Mouse (Mus musculus) kidney, adult 2 months (tissue): ENCODE results near the gene Dnaaf2. TPM values are rescaled to one million over a fixed set of nuclear protein-coding genes. Genes with fewer than 3 reads are reported as not detected.

Source experiments
- DNase-seq: peaks from one replicate; pipeline ENCODE4 v3.0.0; 2021
- H3K27ac ChIP-seq: fragments of 200-500 bp; 2 replicates; pipeline ENCODE4 v1.5.1; 2012; ENCODE audit warnings: low read depth, low read length, control low read depth, inconsistent platforms; ENCODE audit not compliant: insufficient read depth
- H3K27me3 ChIP-seq: fragments of 200-500 bp; replicated peaks from 2 replicates; pipeline ENCODE4 v1.6.1; 2012; ENCODE audit warnings: mild to moderate bottlenecking, moderate library complexity, low read length, inconsistent platforms; ENCODE audit not compliant: control insufficient read depth, insufficient read depth
- H3K36me3 ChIP-seq: fragments of 200-500 bp; 2 replicates; pipeline ENCODE4 v1.6.1; 2012; ENCODE audit warnings: mild to moderate bottlenecking, moderate library complexity, low read length, inconsistent platforms; ENCODE audit not compliant: control insufficient read depth, insufficient read depth
- H3K4me1 ChIP-seq: fragments of 200-500 bp; 2 replicates; pipeline ENCODE4 v1.6.1; 2011; ENCODE audit warnings: low read length; ENCODE audit not compliant: control insufficient read depth, insufficient read depth
- H3K4me3 ChIP-seq: fragments of 200-500 bp; 2 replicates; pipeline ENCODE4 v1.5.1; 2011; ENCODE audit warnings: mild to moderate bottlenecking, low read depth, low read length, control low read depth; ENCODE audit not compliant: insufficient read depth
- CTCF ChIP-seq: fragments of 200-500 bp; conservative IDR thresholded peaks from 2 replicates; pipeline ENCODE4 v1.5.1; 2011; ENCODE audit warnings: low read depth, mild to moderate bottlenecking, control low read depth, low read length, moderate library complexity, mixed read lengths; ENCODE audit not compliant: insufficient read depth, insufficient read length
- POLR2A ChIP-seq: fragments of 200-500 bp; IDR thresholded peaks from one replicate; pipeline ENCODE4 v1.6.1; 2011; ENCODE audit warnings: low read depth, low read length, control low read depth
- WGBS: fragments of 180-500 bp; shearing (Covaris S2); methylation state at CpG from one replicate; pipeline ENCODE4 v1.1.7; 2018; 5-methylcytosine and 5-hydroxymethylcytosine counted together
- polyA plus RNA-seq: library from polyadenylated mRNA; depleted of rRNA; stranded (reverse); fragments of >200 nt; gene quantifications from 2 replicates; pipeline ENCODE4 v1.2.3, GENCODE M21; 2012

Dnaaf2 gene
- polyA plus RNA-seq, 1 experiment: 1.5 TPM

DNA sequence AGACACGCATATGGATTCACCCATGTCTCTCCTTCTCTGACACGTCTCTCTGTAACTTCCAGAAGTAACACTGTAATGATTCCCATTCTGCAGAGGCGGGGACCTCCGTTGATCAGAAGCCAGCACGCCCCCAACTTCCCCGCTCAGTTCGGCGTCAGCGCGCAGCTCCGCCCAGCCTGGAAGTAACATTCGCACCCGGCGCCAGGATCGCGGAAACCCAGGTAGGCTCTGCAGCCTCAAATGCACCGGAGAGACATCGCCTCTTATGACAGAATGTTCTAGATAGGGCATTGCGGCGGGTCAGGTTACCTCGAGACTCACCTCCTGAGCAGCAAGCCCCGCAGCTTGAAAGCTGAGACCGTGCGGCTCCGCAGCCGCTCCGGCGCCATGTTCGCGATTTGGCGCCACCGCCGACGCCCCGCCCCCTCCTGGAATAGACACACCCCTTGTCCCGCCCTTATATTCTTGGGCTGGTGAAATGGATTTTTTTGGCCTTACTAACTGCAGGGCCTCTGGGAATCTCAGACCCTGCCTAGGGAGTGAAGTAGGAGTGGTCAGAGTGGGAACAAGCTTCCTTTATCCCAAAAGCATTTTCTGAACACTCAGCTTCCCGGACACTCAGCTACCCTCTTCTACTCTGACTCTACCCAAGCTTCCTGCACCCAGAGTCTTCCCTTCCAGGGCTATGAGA is 29.7 kb upstream of the Dnaaf2 start, which contains the start of gene Pole2:
Gene Pole2, minus strand, starts transcription at position 420 of the 691 bp plus-strand sequence.
- Histone ChIP-seq H3K27me3 (no peaks in the 10 kb centered on the region), H3K27ac (peak within 1 kb of the TSS; percentile 24; the same call in 1 of the 2 replicates), H3K36me3 (no peaks in the 10 kb centered on the region), H3K4me1 (no peaks in the 10 kb centered on the region), H3K4me3 (peak within 1 kb of the TSS; percentile 70)
- no peak for TF ChIP-seq CTCF
- no peak for TF ChIP-seq POLR2A
- peak; percentile 92 for DNase-seq
- WGBS: under 1% methylated on average over 37 of the region's 37 CpGs

DNA sequence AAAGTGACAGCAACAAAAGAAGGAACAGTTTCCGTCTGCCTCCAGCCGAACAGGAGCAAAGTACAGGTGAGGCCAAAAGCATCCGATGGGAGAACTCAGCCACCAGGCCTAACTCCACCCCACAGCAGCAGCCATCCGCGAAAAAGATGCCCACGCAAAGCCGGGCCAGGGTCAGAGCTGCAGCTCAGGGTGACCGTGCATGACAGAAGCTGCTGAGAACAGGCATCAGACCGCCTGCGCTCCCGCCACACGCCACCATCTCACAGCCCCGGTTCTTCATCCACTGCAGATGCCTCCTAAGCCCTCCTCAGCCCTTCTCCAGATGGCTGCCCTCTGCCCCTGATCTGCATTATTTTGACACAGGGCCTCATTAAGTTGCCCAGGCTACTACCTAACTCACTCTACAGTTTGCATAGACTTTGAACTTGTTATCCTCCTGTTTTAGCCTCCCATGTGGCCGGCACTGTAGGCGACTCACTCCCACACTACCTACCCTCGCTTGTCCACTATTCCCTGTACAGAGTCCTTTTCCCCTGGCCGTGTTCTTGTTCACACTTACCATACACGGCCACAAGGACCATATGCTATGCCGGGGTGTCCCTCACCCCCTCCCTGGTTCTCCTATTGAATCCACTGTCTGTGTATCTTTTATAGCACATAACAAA is 22.5 kb upstream of the Dnaaf2 start:
- 50% methylated on average over 19 of the region's 19 CpGs for WGBS
- no peak overlapping the region for H3K27ac ChIP-seq

DNA sequence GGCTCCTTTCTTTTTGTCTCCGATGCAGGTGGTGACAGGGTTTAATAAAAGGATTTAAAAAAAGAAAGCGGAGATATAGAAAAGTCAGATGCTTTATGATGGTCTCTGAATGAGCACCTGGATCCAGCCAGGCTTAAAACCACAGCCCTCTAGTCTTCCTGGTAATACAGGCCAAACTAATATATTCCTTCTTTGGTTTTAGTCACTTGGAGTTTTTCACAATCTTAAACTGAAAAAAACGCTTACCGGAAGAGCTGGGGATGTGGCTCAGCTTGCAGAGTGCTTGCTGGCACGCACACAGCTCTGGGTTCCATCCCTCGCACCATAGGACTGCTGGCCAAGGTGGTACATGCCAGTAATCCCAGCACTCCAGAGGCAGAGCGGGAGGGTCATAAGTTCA is 18.4 kb upstream of the Dnaaf2 start:
- TF ChIP-seq POLR2A (no peak), CTCF (no peak)
- H3K27ac ChIP-seq: no peak overlapping the region
- no peaks in the 10 kb centered on the region for H3K36me3 ChIP-seq
- 98% methylated on average over 7 of the region's 7 CpGs for WGBS
- no peak overlapping the region for H3K4me3 ChIP-seq
- no peak for DNase-seq
- no peaks in the 10 kb centered on the region for H3K27me3 ChIP-seq
- no peaks in the 10 kb centered on the region for H3K4me1 ChIP-seq

More for the DNA sequence above, 22.5 kb upstream of the Dnaaf2 start:
- H3K36me3 ChIP-seq: no peaks in the 10 kb centered on the region
- TF ChIP-seq CTCF (no peak), POLR2A (no peak)
- no peaks in the 10 kb centered on the region for H3K27me3 ChIP-seq
- no peak overlapping the region for H3K4me3 ChIP-seq
- H3K4me1 ChIP-seq: no peaks in the 10 kb centered on the region
- peak; percentile 51 for DNase-seq

DNA sequence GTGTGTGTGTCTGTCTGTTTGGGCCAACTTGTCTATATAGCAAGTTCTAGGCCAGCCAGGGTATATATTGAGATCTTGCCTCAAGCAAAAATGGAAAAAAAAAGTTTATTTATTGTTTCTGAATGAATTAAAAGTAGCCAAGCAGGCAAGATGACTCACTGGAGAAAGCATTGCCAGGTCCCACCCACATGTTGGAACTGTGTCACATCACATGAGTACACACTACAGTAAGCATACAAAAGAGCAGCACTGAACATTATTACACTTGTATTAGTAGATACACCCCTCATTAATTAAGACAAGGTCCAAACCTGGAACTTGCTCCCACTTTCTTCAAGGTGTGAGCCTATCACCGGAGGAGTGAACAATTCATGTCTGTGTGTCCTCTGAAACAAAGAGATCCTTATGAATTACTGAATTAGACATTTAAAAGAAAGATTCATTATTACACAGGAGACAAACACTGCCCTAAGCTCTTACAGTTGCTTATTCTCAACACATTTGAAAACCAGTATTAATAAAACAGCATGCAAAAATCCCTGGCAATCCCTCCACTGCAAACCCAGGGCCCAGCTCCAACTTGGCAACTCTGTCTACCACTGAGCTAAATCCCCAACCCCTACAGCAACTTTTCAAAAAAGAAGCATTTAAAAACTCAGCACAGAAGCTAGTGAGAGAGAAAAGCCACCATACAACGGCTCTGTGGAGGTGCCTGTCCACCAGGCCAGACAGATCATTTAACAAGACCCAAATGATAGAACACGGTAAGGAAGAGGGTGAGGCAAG is 17.0 kb upstream of the Dnaaf2 start:
- Histone ChIP-seq H3K4me3 (no peak overlapping the region), H3K4me1 (no peaks in the 10 kb centered on the region), H3K27me3 (no peaks in the 10 kb centered on the region), H3K36me3 (no peaks in the 10 kb centered on the region), H3K27ac (no peak overlapping the region)
- WGBS: 91% methylated on average over 3 of the region's 3 CpGs
- TF ChIP-seq CTCF: no peak
- TF ChIP-seq POLR2A: no peak
- no peak for DNase-seq

DNA sequence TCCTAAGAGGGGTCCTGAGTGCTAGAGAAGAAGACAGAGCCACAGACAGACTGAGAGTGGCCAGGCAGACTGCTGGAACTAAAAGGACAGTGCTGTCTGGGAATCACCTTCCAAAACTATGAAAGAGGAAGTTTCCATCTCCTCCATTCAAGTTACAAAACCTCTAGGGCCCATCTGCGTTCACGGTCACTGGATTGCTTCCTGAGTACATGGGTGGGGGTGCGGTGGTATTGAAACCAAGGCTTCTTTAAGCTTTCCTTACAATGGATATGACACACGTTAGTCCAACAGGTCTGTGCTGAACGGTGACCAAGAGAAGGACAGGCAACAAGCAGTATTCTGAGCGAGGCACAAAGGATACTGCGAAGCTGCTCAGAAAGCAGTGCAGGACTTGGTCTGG is 16.2 kb upstream of the Dnaaf2 start:
- Histone ChIP-seq H3K36me3 (no peaks in the 10 kb centered on the region), H3K4me3 (no peak overlapping the region), H3K27ac (no peak overlapping the region), H3K4me1 (no peaks in the 10 kb centered on the region), H3K27me3 (no peaks in the 10 kb centered on the region)
- WGBS: 91% methylated on average over 7 of the region's 7 CpGs
- no peak for DNase-seq
- TF ChIP-seq POLR2A (no peak), CTCF (no peak)

DNA sequence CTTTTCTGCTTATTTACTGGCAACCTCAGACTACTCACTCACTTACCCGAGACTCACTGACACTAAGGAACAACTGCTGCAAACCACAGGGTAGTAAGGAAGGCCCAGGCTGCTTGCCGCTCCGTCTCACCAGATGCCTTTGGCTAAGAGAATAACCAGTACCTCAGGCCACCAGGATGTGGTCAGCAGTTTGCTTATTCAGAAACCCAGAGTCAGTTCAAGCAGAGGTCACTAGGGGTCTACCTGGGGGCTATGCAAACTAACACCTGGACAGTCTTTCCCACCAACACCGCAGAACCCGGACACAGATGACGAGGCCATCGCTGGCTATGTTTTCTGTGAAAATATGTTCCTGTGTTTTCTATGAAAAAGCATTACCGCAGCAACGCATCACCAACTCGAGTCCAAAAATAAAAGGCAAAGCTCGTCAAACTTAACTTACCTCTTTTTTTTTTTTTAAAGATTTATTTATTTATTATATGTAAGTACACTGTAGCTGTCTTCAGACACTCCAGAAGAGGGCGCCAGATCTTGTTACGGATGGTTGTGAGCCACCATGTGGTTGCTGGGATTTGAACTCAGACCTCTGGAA is 15.1 kb upstream of the Dnaaf2 start:
- Histone ChIP-seq H3K4me1 (no peaks in the 10 kb centered on the region), H3K36me3 (no peaks in the 10 kb centered on the region), H3K4me3 (no peak overlapping the region), H3K27me3 (no peaks in the 10 kb centered on the region), H3K27ac (no peak overlapping the region)
- WGBS: 93% methylated on average over 13 of the region's 13 CpGs
- no peak for TF ChIP-seq POLR2A
- no peak for TF ChIP-seq CTCF
- no peak for DNase-seq
